Mouse (Mus musculus) small intestine, adult 2 months (tissue): ENCODE data around the gene Itga2b.

Experiments used
- CTCF ChIP-seq: fragments of 200-500 bp; IDR thresholded peaks from 2 replicates; pipeline ENCODE4 v1.5.1; 2012; ENCODE audit warnings: low read depth, mild to moderate bottlenecking, control low read depth, inconsistent platforms, low read length, moderate library complexity, mixed read lengths; ENCODE audit not compliant: insufficient replicate concordance, insufficient read length; ENCODE audit errors: extremely low read depth
- POLR2A ChIP-seq: fragments of 200-500 bp; IDR thresholded peaks from 2 replicates; pipeline ENCODE4 v1.6.1; 2012; ENCODE audit warnings: low read depth, mild to moderate bottlenecking, control low read depth, inconsistent platforms, low read length, moderate library complexity

DNA sequence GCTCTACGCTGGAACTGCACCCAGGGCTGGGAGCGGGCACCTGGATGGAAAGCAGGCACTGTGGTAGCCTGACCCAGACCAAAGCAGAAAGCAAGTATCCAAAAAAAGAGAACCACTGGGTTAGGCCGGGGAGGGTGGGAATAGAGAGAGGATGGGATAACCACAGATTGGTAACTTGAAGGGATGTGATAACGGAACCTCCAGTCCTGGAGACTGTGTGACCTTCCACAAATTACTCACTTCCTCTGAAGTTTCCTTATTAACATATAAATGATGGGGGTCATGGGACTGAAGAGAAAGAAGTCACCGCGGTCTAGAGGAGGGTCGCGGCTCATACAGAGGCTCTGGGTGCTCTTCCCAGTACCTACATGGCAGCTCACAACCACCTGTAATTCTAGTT, 29.7 kb downstream of the Itga2b start:
- no peak for TF ChIP-seq CTCF
- TF ChIP-seq POLR2A = no peak
